Mouse (Mus musculus): ENCODE data around the gene Kcnb1. TPM values are rescaled to one million over a fixed set of nuclear protein-coding genes. Genes with fewer than 3 reads are reported as not detected.

Gene Kcnb1
- total RNA-seq, 2 experiments from 2014 or later = 1.4 TPM; not detected in 1

GRCm38 (mm10) chr2:167070341-167070740, 119.6 kb downstream of the Kcnb1 start:
- no peak for ATAC-seq (replicated peaks; ENCODE audit: low FRiP score, low TSS enrichment, poor library complexity, severe bottlenecking)

DNA sequence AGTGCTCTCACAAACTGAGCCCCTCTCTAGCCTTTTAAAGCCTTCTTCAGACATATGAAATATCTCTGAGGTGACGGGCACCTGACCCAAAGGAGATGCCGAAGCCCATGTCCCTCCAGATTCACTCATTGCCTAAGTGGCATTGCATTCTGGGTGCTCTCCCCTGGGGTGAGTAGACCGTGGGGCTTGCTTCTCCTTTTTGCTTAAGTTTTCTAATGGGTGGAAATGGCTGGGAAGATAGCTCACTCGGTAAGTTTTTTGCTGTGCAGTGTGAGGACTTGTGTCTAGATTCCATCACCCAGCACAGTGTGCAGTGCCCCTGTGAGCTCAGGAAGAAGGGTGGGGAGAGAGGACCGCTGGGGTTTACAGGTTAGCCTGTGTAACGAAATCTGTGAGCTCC, 122.4 kb downstream of the Kcnb1 start:
- no peak for ATAC-seq (replicated peaks; ENCODE audit: low FRiP score, low TSS enrichment, poor library complexity, severe bottlenecking)

GRCm38 (mm10) chr2:167066528-167067516, 123.1 kb downstream of the Kcnb1 start:
- 0 out of 2 replicates have a peak, but pooled peaks have one; percentile 3 for ATAC-seq (replicated peaks; ENCODE audit: low FRiP score, low TSS enrichment, poor library complexity, severe bottlenecking)

GRCm38 (mm10) chr2:167066031-167066430, 123.9 kb downstream of the Kcnb1 start:
- no peak for ATAC-seq (replicated peaks; ENCODE audit: low FRiP score, low TSS enrichment, poor library complexity, severe bottlenecking)

- ATAC-seq (replicated peaks; ENCODE audit: low FRiP score, low TSS enrichment, poor library complexity, severe bottlenecking) = no peak
Measured at GRCm38 (mm10) chr2:167064601-167065295, 125.2 kb downstream of the Kcnb1 start.

DNA sequence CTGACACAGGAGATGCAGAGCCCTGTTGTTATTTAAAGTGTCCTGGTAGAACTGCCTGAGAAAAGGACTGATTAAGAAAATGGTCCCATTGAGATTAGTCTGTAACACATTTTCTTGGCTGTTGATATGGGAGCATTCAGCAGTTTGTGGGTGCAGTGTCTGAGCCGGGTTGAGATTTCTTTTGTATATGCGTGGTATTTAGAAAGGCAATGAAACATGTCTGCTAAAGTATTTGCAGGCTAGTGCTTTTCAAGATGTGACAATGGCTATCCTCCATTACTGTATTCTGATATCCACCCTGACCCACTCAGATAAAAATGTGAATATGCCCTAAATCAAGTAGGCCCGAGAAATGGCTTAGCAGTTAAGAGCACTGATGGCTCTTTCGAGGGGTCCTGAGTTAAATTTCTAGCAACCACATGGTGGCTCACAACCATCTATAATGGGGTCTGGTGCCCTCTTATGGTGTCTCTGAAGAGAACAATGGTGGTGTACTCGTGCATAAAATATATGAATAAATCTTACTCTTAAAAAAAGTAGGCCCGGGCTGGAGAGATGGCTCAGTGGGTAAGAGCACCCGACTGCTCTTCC, 126.0 kb downstream of the Kcnb1 start:
- no peak for ATAC-seq (replicated peaks; ENCODE audit: low FRiP score, low TSS enrichment, poor library complexity, severe bottlenecking)

- ATAC-seq (replicated peaks; ENCODE audit: low FRiP score, low TSS enrichment, poor library complexity, severe bottlenecking) = peak; percentile 72
Measured at GRCm38 (mm10) chr2:167062965-167063880, 126.7 kb downstream of the Kcnb1 start, which contains the start of gene Znfx1. TSS of gene Znfx1 (minus strand) at chr2:167063015.

DNA sequence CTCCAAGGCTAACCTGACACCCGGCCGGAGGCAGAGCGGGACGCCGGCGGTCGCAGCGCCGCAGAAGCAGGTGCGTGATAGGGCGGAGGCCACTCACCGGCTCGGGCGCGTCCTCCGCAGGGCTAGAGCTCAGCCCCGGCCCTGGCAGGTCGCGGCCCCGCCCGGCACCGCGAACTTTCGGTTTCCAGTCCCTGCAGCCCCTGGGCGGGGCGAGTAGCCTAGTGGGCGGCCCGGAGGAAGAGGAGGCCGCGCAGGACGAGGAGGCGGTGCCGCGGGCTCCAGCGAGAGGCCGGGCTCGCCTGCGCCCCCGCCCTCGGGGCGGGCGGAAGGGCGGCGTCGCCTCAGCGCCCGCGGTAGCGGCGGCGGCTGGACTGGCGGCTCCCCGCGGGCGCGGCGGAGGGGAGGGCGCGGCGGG, 127.5 kb downstream of the Kcnb1 start:
- peak; percentile 76 for ATAC-seq (replicated peaks; ENCODE audit: low FRiP score, low TSS enrichment, poor library complexity, severe bottlenecking)

- ATAC-seq (replicated peaks; ENCODE audit: low FRiP score, low TSS enrichment, poor library complexity, severe bottlenecking) = no peak
Measured at GRCm38 (mm10) chr2:167061381-167062034, 128.4 kb downstream of the Kcnb1 start.

GRCm38 (mm10) chr2:167060761-167061160, 129.2 kb downstream of the Kcnb1 start:
- no peak for ATAC-seq (replicated peaks; ENCODE audit: low FRiP score, low TSS enrichment, poor library complexity, severe bottlenecking)

GRCm38 (mm10) chr2:167060360-167060759, 129.6 kb downstream of the Kcnb1 start:
- no peak for ATAC-seq (replicated peaks; ENCODE audit: low FRiP score, low TSS enrichment, poor library complexity, severe bottlenecking)

DNA sequence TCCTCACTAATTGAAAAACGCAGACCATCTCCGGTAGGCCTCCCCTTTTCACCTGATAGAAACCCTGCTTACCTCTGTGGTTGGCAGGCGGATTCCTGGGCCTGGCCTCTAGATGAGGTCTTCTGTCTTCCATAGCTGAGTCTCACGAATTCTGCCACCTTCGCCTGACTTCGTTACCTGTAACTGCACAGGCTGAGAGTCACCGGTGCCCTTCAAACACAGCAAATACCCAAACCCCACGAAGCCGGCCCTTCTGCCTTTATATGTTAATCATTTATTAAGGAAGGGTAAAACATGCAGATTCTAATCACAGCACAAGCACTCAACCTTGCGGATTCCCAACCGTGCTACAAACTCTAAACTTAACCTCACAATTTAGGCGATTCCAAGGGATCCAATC, 130.0 kb downstream of the Kcnb1 start:
- no peak for ATAC-seq (replicated peaks; ENCODE audit: low FRiP score, low TSS enrichment, poor library complexity, severe bottlenecking)

- no peak for ATAC-seq (replicated peaks; ENCODE audit: low FRiP score, low TSS enrichment, poor library complexity, severe bottlenecking)
Measured at GRCm38 (mm10) chr2:167059536-167059935, 130.4 kb downstream of the Kcnb1 start.

DNA sequence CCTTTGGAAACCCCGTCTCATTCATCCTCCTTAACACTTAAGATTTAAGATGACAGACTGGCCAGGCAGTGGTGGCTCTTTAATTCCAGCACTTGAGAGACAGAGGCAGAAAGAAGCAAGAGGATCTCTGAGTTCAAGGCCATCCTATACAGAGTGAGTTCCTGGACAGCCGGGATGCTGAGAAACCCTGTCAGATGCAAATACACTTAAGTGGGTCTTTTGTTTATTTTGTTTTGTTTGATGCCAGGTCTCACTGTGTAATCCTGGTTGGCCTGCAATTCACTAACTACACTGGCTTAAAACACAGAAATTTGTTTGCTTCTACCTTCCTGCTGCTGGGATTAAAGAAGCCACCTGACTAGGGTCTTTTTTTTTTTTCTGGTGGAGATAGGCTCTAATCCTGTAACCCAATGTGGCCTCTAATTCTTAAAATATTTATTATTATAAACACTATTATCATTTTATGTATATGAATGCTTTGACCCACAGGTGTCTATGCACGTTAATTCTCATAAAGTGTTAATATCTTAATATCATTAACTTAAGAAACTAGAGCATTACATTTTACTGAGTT, 131.1 kb downstream of the Kcnb1 start:
- no peak for ATAC-seq (replicated peaks; ENCODE audit: low FRiP score, low TSS enrichment, poor library complexity, severe bottlenecking)

DNA sequence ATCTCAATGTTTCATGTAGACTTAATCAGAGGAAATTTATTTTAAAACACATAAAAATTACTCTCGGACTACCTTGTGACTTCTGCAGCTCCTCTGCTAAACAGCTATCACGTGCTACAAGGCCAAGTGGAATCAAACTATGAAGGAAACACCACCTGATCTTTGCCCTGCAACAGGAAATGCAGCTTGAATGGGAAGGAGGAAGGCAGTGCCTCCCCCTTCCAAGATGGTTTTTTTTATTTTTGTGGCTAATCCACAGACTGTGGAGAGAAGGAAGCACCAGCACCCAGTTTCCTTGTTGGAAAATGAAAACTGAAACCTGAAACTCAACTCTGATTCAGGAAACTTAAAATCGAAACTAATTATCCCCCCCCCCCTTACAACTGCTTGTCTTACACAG, 131.8 kb downstream of the Kcnb1 start:
- ATAC-seq (replicated peaks; ENCODE audit: low FRiP score, low TSS enrichment, poor library complexity, severe bottlenecking) = no peak

- no peak for ATAC-seq (replicated peaks; ENCODE audit: low FRiP score, low TSS enrichment, poor library complexity, severe bottlenecking)
Measured at GRCm38 (mm10) chr2:167056942-167057323, 133.0 kb downstream of the Kcnb1 start.

DNA sequence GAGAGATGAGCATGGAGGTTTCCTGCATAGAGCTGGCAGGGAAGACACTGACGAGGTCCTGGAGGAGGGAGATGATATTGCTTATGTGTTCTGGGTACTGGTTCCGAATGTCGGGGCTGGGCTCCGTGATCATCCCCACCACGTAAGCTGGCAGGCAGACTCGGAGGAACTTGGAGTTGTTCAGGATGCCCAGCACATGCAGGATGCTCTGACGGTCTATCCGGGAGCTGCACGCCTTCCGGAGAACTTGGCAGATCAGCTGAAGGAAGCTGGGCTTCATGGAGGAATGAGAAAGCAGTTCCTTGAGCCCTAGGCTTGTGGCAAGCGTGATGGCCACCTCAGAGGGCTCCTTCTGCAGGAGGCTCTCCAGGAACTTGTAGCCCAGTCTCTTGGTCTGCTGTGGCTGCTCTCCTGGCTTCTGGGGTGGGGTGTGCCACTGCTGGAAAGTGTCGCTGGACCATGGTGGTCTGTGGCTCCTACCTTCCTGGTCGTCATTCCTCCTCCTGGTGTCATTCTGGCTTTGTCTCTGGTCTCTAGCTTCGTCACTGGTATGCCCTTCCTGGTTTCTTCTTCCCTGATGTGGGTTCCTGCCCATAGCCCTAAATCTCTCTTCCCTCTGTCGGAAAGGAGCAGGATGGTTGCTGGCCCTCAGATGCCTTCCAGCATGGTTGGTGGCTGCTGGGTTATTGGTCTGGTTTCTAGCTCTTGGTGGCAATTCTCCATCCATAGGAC, 133.6 kb downstream of the Kcnb1 start:
- ATAC-seq (replicated peaks; ENCODE audit: low FRiP score, low TSS enrichment, poor library complexity, severe bottlenecking) = no peak

DNA sequence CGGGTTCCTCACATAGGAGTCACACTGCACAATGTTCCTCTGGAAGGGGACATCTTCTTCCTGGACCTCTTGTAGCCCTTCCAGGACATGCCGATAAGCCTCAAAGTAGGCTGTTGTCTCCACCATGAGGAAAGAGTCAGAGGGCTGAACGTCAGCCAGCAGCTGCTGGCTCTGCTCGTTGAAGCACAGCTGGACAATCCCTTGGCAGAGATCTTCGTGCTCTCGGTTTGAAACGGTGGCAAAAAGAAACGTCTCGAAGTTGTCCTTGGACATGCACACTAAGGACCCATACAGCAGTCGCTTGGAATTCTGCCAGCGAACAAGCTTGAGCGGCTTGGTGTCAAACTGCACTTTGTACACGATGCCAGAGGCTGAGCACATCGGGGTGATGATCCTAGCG, 134.6 kb downstream of the Kcnb1 start:
- ATAC-seq (replicated peaks; ENCODE audit: low FRiP score, low TSS enrichment, poor library complexity, severe bottlenecking) = no peak
